Mouse (Mus musculus) megakaryocyte progenitor cell, adult 5-6 weeks (primary cell): Measurements from ENCODE around the gene Gse1. TPM values are rescaled to one million over a fixed set of nuclear protein-coding genes. Genes with fewer than 3 reads are reported as not detected.

Source experiments
- ATAC-seq: replicated peaks from 2 replicates; pipeline ENCODE4 v1.8.0; 2016; ENCODE audit warnings: mild to moderate bottlenecking, moderate TSS enrichment, inconsistent platforms; ENCODE audit not compliant: poor library complexity
- total RNA-seq, 2 experiments: library from RNA; stranded (forward) in 1 of 2; stranded (reverse) in 1 of 2; fragments of 157-497, 149-512 nt in 1 of 2; fragments of 200-1000 nt in 1 of 2; gene quantifications; 2 replicates each; pipeline versions ENCODE4 v1.2.3 to v1.2.4; 2015 to 2017

Gene Gse1
- total RNA-seq, 2 experiments from 2014 or later: 11.2 to 32.6 TPM

GRCm38 (mm10) chr8:120581811-120582210, 353.6 kb downstream of the Gse1 start:
- ATAC-seq: no peak

DNA sequence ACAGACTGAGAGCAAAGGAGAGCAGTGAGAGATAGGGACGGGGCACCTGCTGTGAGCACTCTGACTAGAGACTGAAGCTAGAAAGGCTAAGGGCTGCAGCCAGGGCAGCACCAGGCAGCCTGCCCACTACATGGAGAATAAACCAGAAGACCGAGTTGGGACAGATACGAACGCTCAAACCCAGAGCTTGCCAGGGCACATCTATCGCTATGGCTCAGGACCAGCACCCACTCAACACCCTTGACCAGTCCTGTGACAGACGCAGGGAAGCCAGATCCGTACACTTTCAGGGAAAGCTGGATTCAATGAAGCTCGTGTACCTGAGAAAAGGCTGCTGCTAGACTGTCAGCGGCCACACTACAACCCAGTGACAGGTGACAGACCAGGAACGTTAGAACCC, 357.3 kb downstream of the Gse1 start:
- no peak for ATAC-seq

GRCm38 (mm10) chr8:120588908-120589771, 360.9 kb downstream of the Gse1 start, which contains the start of gene Gins2:
Gene Gins2 (minus strand): TSS chr8:120589304.
- ATAC-seq: peak; percentile 93

- no peak for ATAC-seq
Measured at GRCm38 (mm10) chr8:120589921-120590320, 361.7 kb downstream of the Gse1 start.

DNA sequence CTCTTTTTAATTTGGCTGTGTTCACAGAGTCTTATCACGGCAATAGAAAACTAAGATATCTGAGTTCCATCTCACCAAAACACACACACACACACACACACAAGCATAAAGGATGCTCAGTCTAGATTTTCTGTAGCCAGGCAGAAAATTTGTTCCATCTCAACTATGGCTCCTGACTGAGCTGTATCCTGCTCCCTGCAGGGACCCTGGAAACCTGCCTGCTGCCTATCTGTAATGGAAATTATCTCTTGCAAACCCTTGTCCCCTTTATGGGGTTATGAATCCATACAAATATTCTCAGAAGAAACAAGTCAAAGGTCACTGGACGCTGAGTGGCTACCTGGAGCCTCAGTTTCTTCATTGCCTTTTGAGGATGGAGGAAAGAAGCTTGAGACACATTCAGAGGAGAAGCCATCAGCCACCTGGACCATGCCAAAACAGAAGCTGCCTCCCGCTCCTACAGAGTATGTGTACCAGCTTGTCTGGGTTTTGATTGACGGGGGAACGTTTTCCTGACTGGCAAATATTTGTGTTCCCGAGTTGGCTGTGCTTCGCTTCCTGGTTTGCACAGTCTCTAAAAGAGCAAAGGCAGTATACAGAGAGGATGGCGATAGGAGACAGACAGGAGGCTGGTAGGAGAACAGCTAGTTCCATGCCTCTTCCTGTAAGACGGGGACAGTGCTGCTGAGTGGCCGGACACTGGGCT, 363.5 kb downstream of the Gse1 start:
- ATAC-seq: no peak

DNA sequence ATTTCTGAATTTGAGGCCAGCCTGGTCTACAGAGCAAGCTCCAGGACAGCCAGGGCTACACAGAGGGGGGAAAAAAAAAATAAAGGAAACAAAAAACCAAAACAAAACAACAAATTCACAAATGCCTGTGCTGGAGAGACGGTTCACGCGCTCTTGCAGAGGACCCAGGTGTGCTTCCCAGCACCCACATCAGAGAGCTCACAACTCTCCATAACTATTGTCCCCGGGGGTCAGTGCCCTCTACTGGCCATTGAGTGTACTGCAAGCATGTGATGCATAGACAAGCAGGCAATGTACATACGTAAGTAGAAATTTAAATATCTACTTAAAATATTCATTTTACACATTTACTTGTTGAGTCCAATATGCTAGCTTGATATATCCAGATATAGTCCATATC, 366.3 kb downstream of the Gse1 start:
- no peak for ATAC-seq

- peak; percentile 85 for ATAC-seq
Measured at GRCm38 (mm10) chr8:120595963-120596362, 367.7 kb downstream of the Gse1 start.

GRCm38 (mm10) chr8:120598579-120598978, 370.3 kb downstream of the Gse1 start:
- ATAC-seq: no peak

- ATAC-seq: peak; percentile 91
Measured at GRCm38 (mm10) chr8:120599504-120599903, 371.2 kb downstream of the Gse1 start.

- no peak for ATAC-seq
Measured at GRCm38 (mm10) chr8:120602672-120603071, 374.4 kb downstream of the Gse1 start.

- peak; percentile 38; the same call in 1 of the 2 replicates for ATAC-seq
Measured at GRCm38 (mm10) chr8:120607460-120607859, 379.2 kb downstream of the Gse1 start.

GRCm38 (mm10) chr8:120607885-120608284, 379.6 kb downstream of the Gse1 start:
- peak; percentile 96 for ATAC-seq

- no peak for ATAC-seq
Measured at GRCm38 (mm10) chr8:120610824-120611223, 382.6 kb downstream of the Gse1 start.

GRCm38 (mm10) chr8:120614491-120614890, 386.2 kb downstream of the Gse1 start:
- ATAC-seq: no peak

DNA sequence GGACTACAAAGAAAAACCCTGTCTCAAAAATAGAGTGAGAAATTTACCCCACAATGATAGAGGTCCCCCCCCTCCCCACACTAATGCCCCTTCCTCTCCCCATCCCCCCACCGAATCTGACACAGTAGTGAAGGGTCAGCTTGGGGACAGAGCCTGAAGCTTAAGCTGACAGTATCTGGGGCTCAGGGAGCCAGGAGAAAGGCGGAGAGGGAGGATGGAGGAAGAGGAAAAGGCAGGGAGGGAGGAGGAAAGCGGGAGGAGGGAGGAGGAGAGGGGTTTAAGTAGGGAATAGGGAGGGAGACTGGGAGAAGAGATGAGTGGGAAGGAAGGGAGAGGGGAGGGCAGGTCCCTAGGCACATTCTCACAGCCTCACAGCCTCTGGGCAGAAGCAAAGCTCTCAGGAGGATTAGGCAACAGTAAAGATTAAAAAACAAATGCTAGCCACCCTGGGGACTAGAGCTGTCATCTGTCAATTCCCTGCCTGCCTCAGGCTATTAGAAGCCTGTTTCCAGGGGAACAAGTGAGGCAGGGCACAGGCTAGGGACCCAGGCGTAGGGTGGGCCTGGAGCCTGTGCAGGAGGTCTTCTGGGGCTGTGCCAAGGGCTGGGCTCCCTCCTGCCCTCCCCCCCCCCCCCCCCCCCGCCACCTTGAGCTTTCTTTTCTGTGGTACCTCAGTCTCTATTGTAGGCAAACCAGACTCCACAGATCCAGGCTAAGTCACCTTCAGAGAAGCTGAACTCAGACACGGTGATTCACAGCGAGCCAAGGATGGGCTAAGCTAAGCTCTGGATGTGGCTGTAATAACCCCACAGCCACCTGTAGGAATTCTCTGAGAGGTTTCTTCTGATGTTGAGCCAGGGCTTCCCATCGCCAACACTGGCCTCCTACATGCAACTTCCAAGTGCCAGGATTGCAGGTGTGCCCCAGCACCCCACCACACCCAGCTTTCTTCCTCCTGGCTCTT, 388.7 kb downstream of the Gse1 start:
- ATAC-seq: no peak

GRCm38 (mm10) chr8:120618110-120618509, 389.9 kb downstream of the Gse1 start:
- ATAC-seq: peak; percentile 89

DNA sequence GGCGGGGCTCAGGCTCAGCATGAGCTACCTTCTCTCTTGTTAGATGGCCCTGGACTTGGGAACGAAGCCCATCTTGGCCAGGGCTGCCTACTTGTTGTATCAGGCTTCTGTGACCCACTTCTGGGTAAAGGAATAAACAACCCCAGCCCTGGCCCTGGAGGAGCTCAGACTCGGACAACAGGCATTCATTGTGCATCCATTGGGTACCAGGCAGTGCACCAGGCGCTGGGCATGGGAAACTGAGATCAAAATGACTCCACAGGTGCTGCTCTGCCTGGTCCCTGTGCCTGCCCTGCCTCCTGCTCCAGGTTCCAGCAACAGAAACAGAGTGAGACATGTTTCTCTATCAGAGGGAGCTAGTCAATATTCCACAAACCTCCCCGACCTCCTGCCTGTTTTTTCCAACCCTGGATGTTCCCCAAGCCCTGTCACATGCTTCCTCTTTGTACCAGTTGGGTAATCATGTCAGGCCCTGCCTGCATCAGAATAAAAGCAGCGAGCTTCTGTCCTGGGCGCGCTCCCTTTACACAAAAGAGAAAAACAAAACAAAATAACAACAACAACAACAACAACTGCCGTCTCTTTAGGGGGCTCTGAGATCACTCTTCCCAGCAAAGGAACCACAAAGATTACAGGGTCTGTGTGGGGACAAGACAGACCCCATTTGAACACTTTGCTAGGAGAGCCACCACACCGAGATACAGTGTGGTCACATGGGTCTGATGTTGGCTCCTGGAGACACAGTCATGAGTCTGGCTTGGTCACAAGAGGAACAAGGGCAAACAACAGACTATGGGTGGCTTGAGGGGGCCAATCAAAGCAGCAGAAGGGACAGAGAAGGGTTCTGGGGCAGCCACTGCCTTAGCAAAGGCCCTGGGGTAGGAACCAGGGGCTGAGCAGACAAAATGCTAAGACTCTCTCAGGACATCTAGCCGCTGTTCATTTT, 391.3 kb downstream of the Gse1 start:
- ATAC-seq: peak; percentile 50

GRCm38 (mm10) chr8:120620441-120620840, 392.2 kb downstream of the Gse1 start:
- no peak for ATAC-seq

GRCm38 (mm10) chr8:120622161-120622560, 393.9 kb downstream of the Gse1 start:
- ATAC-seq: no peak

DNA sequence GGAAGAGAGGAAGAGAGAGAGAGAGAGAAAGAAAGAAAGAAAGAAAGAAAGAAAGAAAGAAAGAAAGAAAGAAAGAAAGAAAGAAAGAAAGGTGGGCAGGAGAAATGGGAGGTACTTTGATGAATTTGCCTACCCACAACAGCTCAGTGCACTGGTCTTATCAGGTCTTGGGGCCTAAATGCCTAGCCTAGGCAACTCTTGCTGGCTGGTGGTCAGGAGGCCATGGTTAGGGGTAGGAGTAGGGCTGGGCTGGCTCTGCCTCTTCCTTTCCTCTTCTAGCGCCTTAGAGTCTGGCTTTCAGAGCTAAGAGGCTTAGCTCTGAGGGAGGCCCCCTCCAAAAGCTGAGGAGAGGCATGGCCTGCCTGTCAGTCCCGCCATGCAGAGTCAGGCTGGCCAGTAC, 395.4 kb downstream of the Gse1 start:
- no peak; the same call in 1 of the 2 replicates for ATAC-seq
